Mouse (Mus musculus): ENCODE measurements around the gene Dmgdh.

DNA sequence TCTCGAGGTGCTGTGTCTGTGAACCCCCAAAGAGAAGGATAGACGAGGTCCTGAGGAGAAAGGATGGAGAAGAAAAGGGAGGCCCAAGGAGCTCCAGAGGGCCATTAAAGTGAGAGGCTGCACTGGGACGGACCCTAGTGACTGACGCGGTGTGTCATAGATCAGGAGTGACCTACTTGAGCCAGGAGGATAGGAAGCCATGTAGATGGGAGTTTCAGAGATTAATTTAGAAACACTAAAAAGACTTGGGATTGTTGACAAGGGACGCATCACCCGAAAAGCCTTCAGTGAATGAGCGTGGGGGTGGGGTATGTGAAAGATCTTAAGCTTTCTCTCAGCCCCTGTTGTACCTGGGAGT is 98.0 kb downstream of the Dmgdh start:
- TF ChIP-seq CTCF (IDR thresholded peaks at IDR 0.05; ENCODE audit: extremely low read depth, insufficient read length, insufficient replicate concordance, low read depth, low read length): no peak
- no peak for TF ChIP-seq POLR2A (IDR thresholded peaks at IDR 0.05; ENCODE audit: low read depth, low read length)

Data from small intestine, adult 2 months (tissue).